Mouse (Mus musculus) mouse embryonic stem cell (cell line): Measurements from ENCODE around the gene Unc45b.
"Not testable (repeated sequence)": the region's sequence is repeated elsewhere in the genome, so short reads cannot be mapped to it uniquely, and the experiment has no call there.

Experiments
- in situ Hi-C, 2 experiments: fragments of 300-500 bp; cut with MboI; formaldehyde crosslinking; loops; 1 replicate in 1 of 2; 3 replicates in 1 of 2; pipeline ENCODE4 v1.14.3; 2019 to 2020; ENCODE audit warnings: low sequenced_read_pairs in 2 of 2, low pct_unique_long_range_greater_than_20kb in 1 of 2, mixed read lengths in 1 of 2; ENCODE audit not compliant: unreplicated experiment in 1 of 2

The Unc45b gene

GRCm38 (mm10) chr11:82961743-82962142 lies 51.4 kb downstream of the Unc45b start:
- in situ Hi-C loops, result no loop called here

GRCm38 (mm10) chr11:82962215-82962614 lies 51.9 kb downstream of the Unc45b start:
- in situ Hi-C loops, result no loop called here

GRCm38 (mm10) chr11:82970712-82971589 lies 60.6 kb downstream of the Unc45b start:
- in situ Hi-C loops, result no loop called here

- in situ Hi-C loops, result no loop called here
Measured at GRCm38 (mm10) chr11:82971590-82971974, 61.2 kb downstream of the Unc45b start.

- in situ Hi-C loops, result no loop called here
Measured at GRCm38 (mm10) chr11:82973916-82974315, 63.6 kb downstream of the Unc45b start.

GRCm38 (mm10) chr11:82982409-82982808 lies 72.1 kb downstream of the Unc45b start:
- in situ Hi-C loops, result not testable (repeated sequence)

GRCm38 (mm10) chr11:82983193-82983592 lies 72.8 kb downstream of the Unc45b start:
- in situ Hi-C loops, result no loop called here

GRCm38 (mm10) chr11:82987621-82988020 lies 77.3 kb downstream of the Unc45b start:
- in situ Hi-C loops, result no loop called here

- in situ Hi-C loops, result no loop called here
Measured at GRCm38 (mm10) chr11:82989357-82989756, 79.0 kb downstream of the Unc45b start.

- in situ Hi-C loops, result not testable (repeated sequence)
Measured at GRCm38 (mm10) chr11:82990612-82991385, 80.4 kb downstream of the Unc45b start.

- in situ Hi-C loops, result no loop called here
Measured at GRCm38 (mm10) chr11:82991469-82992166, 81.3 kb downstream of the Unc45b start, which contains the start of gene Slfn9. Gene Slfn9, minus strand, starts transcription at chr11:82991830.
